Mouse (Mus musculus): ENCODE measurements around the gene Cks1brt. TPM values are rescaled to one million over a fixed set of nuclear protein-coding genes. Genes with fewer than 3 reads are reported as not detected.
A peak's percentile ranks its signal among the peaks of the same experiment; 100 is the strongest.

Cks1brt gene
- polyA plus RNA-seq, 1 experiment from 2014 or later: not detected

DNA sequence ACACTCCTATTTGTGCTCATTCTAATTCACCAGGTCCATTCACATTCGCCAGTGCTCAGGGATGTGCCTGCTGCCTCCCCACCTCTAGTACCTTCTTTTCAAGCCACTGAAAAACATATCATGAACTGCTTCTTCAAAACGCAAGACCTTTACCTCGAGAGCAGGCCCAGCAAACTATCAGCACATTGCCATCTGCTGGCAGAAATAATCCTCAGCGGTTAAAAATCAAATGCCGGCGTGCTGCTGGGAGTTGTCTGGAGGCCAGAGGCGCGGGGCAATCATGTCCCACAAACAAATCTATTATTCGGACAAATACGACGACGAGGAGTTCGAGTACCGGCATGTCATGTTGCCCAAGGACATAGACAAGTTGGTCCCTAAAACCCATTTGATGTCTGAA, 19.6 kb downstream of the Cks1brt start:
- no peaks in the 10 kb centered on the region for H3K4me1 ChIP-seq (replicated peaks)
- H3K4me2 ChIP-seq: no peak overlapping the region
- H3K36me3 ChIP-seq: no peaks in the 10 kb centered on the region
- no peak overlapping the region for H3K4me3 ChIP-seq
- ATAC-seq (ENCODE audit: insufficient number of reproducible peaks, low FRiP score): no peak
- no peaks in the 10 kb centered on the region; the same call in 1 of the 2 replicates for H3K9me3 ChIP-seq (replicated peaks)
- no peaks in the 10 kb centered on the region for H3K27me3 ChIP-seq (replicated peaks)
- 25% methylated on average over 14 of the region's 14 CpGs for WGBS
- no peak overlapping the region for H3K9ac ChIP-seq
- no peak overlapping the region for H3K27ac ChIP-seq (ENCODE audit: poor library complexity, severe bottlenecking)

DNA sequence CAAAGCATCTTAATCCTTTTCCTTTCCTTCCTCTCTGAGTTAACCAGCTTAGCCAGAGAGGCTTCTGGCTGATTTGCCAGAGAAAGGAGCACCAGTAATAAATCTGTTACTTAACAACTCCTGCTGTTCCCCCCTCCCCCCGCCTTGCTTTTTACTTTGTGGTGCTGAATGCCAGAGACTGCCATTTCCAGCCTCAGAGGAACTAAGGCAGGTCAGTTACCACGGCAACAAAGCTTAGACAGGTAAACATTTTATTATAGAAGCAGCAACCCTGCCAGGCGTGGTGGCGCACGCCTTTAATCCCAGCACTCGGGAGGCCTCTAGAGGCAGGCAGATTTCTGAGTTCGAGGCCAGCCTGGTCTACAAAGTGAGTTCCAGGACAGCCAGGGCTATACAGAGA, 24.2 kb downstream of the Cks1brt start:
- H3K4me3 ChIP-seq: no peak overlapping the region
- WGBS: 82% methylated on average over 7 of the region's 7 CpGs

DNA sequence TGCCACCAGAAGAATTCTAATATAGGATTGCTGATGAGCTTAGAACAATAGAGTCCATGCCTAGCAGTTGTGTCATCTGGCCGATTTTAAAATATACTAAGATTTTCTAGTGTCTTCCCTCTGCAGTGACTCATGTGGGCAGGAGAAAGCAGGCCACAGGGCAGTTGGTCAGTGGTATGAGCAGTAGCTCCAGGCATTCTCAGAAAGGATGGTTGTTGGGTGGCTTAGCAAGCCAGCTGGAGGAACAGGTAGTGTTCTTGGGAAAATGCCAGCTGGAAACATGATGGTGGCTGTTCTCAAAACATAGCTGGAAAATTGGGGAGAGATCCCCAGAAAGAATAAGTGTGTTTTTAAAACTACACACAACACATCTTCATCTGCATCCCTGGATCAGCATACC, 40.6 kb downstream of the Cks1brt start:
- no peak for ATAC-seq (ENCODE audit: insufficient number of reproducible peaks, low FRiP score)
- H3K4me1 ChIP-seq (replicated peaks): no peaks in the 10 kb centered on the region
- H3K27ac ChIP-seq (ENCODE audit: poor library complexity, severe bottlenecking): no peak overlapping the region
- H3K9me3 ChIP-seq (replicated peaks): no peaks in the 10 kb centered on the region; the same call in 1 of the 2 replicates
- 69% methylated on average over 1 of the region's 1 CpGs for WGBS
- H3K9ac ChIP-seq: no peak overlapping the region
- H3K4me3 ChIP-seq: no peak overlapping the region
- H3K4me2 ChIP-seq: no peak overlapping the region
- H3K27me3 ChIP-seq (replicated peaks): no peaks in the 10 kb centered on the region
- H3K36me3 ChIP-seq: no peaks in the 10 kb centered on the region

More for the DNA sequence above, 24.2 kb downstream of the Cks1brt start:
- no peaks in the 10 kb centered on the region for H3K27me3 ChIP-seq (replicated peaks)
- peaks cover 6% of the 10 kb centered on the region; the same call in 1 of the 2 replicates for H3K9me3 ChIP-seq (replicated peaks)
- H3K4me2 ChIP-seq: no peak overlapping the region
- no peak overlapping the region for H3K27ac ChIP-seq (ENCODE audit: poor library complexity, severe bottlenecking)
- ATAC-seq (ENCODE audit: insufficient number of reproducible peaks, low FRiP score): no peak
- no peaks in the 10 kb centered on the region for H3K4me1 ChIP-seq (replicated peaks)
- no peak overlapping the region for H3K9ac ChIP-seq
- H3K36me3 ChIP-seq: no peaks in the 10 kb centered on the region

GRCm38 (mm10) chr8:85220220-85220619, 68.5 kb downstream of the Cks1brt start:
- Histone ChIP-seq H3K27me3 (replicated peaks) (no peaks in the 10 kb centered on the region), H3K4me1 (replicated peaks) (0 out of 2 replicates have a peak, but pooled peaks cover 4% of the 10 kb centered on the region), H3K36me3 (no peaks in the 10 kb centered on the region), H3K4me3 (no peak overlapping the region), H3K9me3 (replicated peaks) (0 out of 2 replicates have a peak, but pooled peaks cover 5% of the 10 kb centered on the region), H3K27ac (ENCODE audit: poor library complexity, severe bottlenecking) (no peak overlapping the region), H3K4me2 (no peak overlapping the region), H3K9ac (no peak overlapping the region)
- no peak; the same call in 1 of the 2 replicates for ATAC-seq (ENCODE audit: insufficient number of reproducible peaks, low FRiP score)
- WGBS: 71% methylated on average over 4 of the region's 4 CpGs

DNA sequence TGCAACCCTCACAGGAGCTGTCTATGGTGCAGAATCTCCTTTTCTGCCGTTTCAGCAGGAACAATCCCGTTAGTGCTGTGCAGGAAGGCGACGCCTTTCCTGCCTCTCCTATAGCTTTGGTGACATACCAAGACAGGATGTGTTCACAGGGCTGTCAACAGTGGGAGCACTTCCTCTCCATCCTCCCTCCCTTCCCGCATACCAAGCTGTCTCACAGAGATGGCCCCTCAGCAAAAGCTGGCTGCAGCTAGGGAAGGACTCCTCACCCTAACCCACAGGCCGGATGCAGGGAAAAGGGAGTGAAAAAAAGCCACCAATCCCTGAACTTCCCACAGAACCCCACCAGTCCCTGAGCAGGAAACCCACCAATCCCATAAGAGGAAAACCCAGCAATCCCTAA, 69.3 kb downstream of the Cks1brt start:
- WGBS: 34% methylated on average over 6 of the region's 6 CpGs
- peak; percentile 90 for ATAC-seq (ENCODE audit: insufficient number of reproducible peaks, low FRiP score)

More for the DNA sequence above, 69.3 kb downstream of the Cks1brt start:
- no peak overlapping the region for H3K4me2 ChIP-seq
- H3K9ac ChIP-seq: no peak overlapping the region
- H3K9me3 ChIP-seq (replicated peaks): 0 out of 2 replicates have a peak, but pooled peaks cover 5% of the 10 kb centered on the region
- no peaks in the 10 kb centered on the region for H3K27me3 ChIP-seq (replicated peaks)
- H3K27ac ChIP-seq (ENCODE audit: poor library complexity, severe bottlenecking): peak overlapping the region; percentile 55
- H3K4me3 ChIP-seq: no peak overlapping the region
- 0 out of 2 replicates have a peak, but pooled peaks cover 4% of the 10 kb centered on the region for H3K4me1 ChIP-seq (replicated peaks)
- no peaks in the 10 kb centered on the region for H3K36me3 ChIP-seq

Small RNAs within 50 kb of the gene (microRNA-seq; reads per million reads assigned to microRNA genes)
- 3.1 reads per million, percentile 8 among the genes with 10 or more reads in this experiment for gene Gm23388

Other genes with a start within 250 kb of the Cks1brt start
- 12.1 and 17.9 TPM in 2 replicates for gene Klf1, start 250.0 kb upstream of the Cks1brt start, polyA plus RNA-seq (2016; fragmentation: Nextera tagmentation; extraction: Ambion mirVana)
- 4.2 and 4.3 TPM in 2 replicates for gene Dnase2a, start 243.4 kb upstream of the Cks1brt start, polyA plus RNA-seq (2016; fragmentation: Nextera tagmentation; extraction: Ambion mirVana)
- 0.13 and 0.24 TPM in 2 replicates for gene Mast1, start 214.6 kb upstream of the Cks1brt start, polyA plus RNA-seq (2016; fragmentation: Nextera tagmentation; extraction: Ambion mirVana)
- 0.20 and 0.31 TPM in 2 replicates for gene Rtbdn, start 204.9 kb upstream of the Cks1brt start, polyA plus RNA-seq (2016; fragmentation: Nextera tagmentation; extraction: Ambion mirVana)
- not detected in 2 replicates for gene Gm49661, start 182.5 kb upstream of the Cks1brt start, polyA plus RNA-seq (2016; fragmentation: Nextera tagmentation; extraction: Ambion mirVana)
- gene Prdx2, start 182.3 kb upstream of the Cks1brt start, polyA plus RNA-seq (2016; fragmentation: Nextera tagmentation; extraction: Ambion mirVana): 638 and 672 TPM in 2 replicates
- 77.1 and 79.0 TPM in 2 replicates for gene Rnaseh2a, start 182.2 kb upstream of the Cks1brt start, polyA plus RNA-seq (2016; fragmentation: Nextera tagmentation; extraction: Ambion mirVana)
- 11.9 and 13.2 TPM in 2 replicates for gene Junb, start 173.2 kb upstream of the Cks1brt start, polyA plus RNA-seq (2016; fragmentation: Nextera tagmentation; extraction: Ambion mirVana)
- gene Hook2, start 161.3 kb upstream of the Cks1brt start, polyA plus RNA-seq (2016; fragmentation: Nextera tagmentation; extraction: Ambion mirVana): 7.2 and 7.7 TPM in 2 replicates
- gene Best2, start 137.4 kb upstream of the Cks1brt start, polyA plus RNA-seq (2016; fragmentation: Nextera tagmentation; extraction: Ambion mirVana): not detected in 2 replicates
- 114 and 118 TPM in 2 replicates for gene Asna1, start 126.6 kb upstream of the Cks1brt start, polyA plus RNA-seq (2016; fragmentation: Nextera tagmentation; extraction: Ambion mirVana)
- gene Trir, start 125.1 kb upstream of the Cks1brt start, polyA plus RNA-seq (2016; fragmentation: Nextera tagmentation; extraction: Ambion mirVana): 102 and 109 TPM in 2 replicates
- 28.8 and 34.4 TPM in 2 replicates for gene Tnpo2, start 115.0 kb upstream of the Cks1brt start, polyA plus RNA-seq (2016; fragmentation: Nextera tagmentation; extraction: Ambion mirVana)
- 17.3 and 18.8 TPM in 2 replicates for gene Fbxw9, start 91.9 kb upstream of the Cks1brt start, polyA plus RNA-seq (2016; fragmentation: Nextera tagmentation; extraction: Ambion mirVana)
- not detected in 2 replicates for gene Gm5741, start 83.9 kb upstream of the Cks1brt start, polyA plus RNA-seq (2016; fragmentation: Nextera tagmentation; extraction: Ambion mirVana)
- 50.4 and 60.9 TPM in 2 replicates for gene Dhps, start 80.2 kb upstream of the Cks1brt start, polyA plus RNA-seq (2016; fragmentation: Nextera tagmentation; extraction: Ambion mirVana)
- gene Wdr83os, start 71.2 kb upstream of the Cks1brt start, polyA plus RNA-seq (2016; fragmentation: Nextera tagmentation; extraction: Ambion mirVana): 107 and 109 TPM in 2 replicates
- 31.7 and 33.2 TPM in 2 replicates for gene Wdr83, start 70.6 kb upstream of the Cks1brt start, polyA plus RNA-seq (2016; fragmentation: Nextera tagmentation; extraction: Ambion mirVana)
- gene Man2b1, start 68.7 kb upstream of the Cks1brt start, polyA plus RNA-seq (2016; fragmentation: Nextera tagmentation; extraction: Ambion mirVana): 33.2 and 34.8 TPM in 2 replicates
- gene Zfp791, start 28.8 kb upstream of the Cks1brt start, polyA plus RNA-seq (2016; fragmentation: Nextera tagmentation; extraction: Ambion mirVana): 1.2 and 1.3 TPM in 2 replicates
- not detected in 2 replicates for gene Olfr371, start 74.1 kb downstream of the Cks1brt start, polyA plus RNA-seq (2016; fragmentation: Nextera tagmentation; extraction: Ambion mirVana)
- gene Orc6, start 147.7 kb downstream of the Cks1brt start, polyA plus RNA-seq (2016; fragmentation: Nextera tagmentation; extraction: Ambion mirVana): 68.1 and 71.0 TPM in 2 replicates
- gene Vps35, start 147.9 kb downstream of the Cks1brt start, polyA plus RNA-seq (2016; fragmentation: Nextera tagmentation; extraction: Ambion mirVana): 118 and 124 TPM in 2 replicates
- 211 and 224 TPM in 2 replicates for gene Mylk3, start 234.4 kb downstream of the Cks1brt start, polyA plus RNA-seq (2016; fragmentation: Nextera tagmentation; extraction: Ambion mirVana)

Measured in heart, embryonic 12.5 days (tissue).